ENCODE assay signal across 18 mouse cellular contexts in genomic region chr9:116342446-116343085, GRCm38 (mm10).
DNase-seq lines count a peak whose midpoint lies in the region; ATAC-seq lines count a peak whose summit lies in the region.
"Had no signal": no experiment of that assay in that cellular context is flagged by ENCODE, and none has a peak within 500 bp of the region (broad histone marks: within the 10 kb centered on the region; RNA-seq: fewer than 3 reads in every experiment).

No protein-coding gene starts in this region.

- WGBS in lung, embryonic 16.5 days = 43% methylated on average over 8 of the region's 8 CpGs
- 83% methylated on average over 8 of the region's 8 CpGs for WGBS in hindbrain, embryonic 13.5 days

- H3K9ac ChIP-seq in lung, embryonic 16.5 days (ENCODE audit: low read length) = no peak overlapping the region
- no peak overlapping the region for H3K9ac ChIP-seq in hindbrain, embryonic 13.5 days
- H3K9ac ChIP-seq: forebrain, embryonic 13.5 days; hindbrain, embryonic 15.5 days; midbrain, embryonic 12.5 days had no signal

- peak; percentile 62 for ATAC-seq in frontal cortex, adult (ENCODE audit: low TSS enrichment)
- ATAC-seq in lung, embryonic 16.5 days (ENCODE audit: low read depth) = 0 out of 2 replicates have a peak, but pooled peaks have one; percentile 49
- no peak for ATAC-seq in hindbrain, embryonic 13.5 days (ENCODE audit: low FRiP score)
- ATAC-seq: forebrain, embryonic 13.5 days; intestine, postnatal 0 days had no signal

- peak overlapping the region; percentile 25 for H3K27ac ChIP-seq in lung, embryonic 16.5 days (ENCODE audit: low read length)
- no peak overlapping the region for H3K27ac ChIP-seq in hindbrain, embryonic 13.5 days
- H3K27ac ChIP-seq: forebrain, embryonic 13.5 days; hindbrain, embryonic 15.5 days; midbrain, embryonic 12.5 days had no signal

- H3K4me1 ChIP-seq in lung, embryonic 16.5 days (replicated peaks; ENCODE audit: control insufficient read depth, insufficient read depth, low read length) = peaks cover 7% of the 10 kb centered on the region; the same call in 1 of the 2 replicates
- no peaks in the 10 kb centered on the region for H3K4me1 ChIP-seq in hindbrain, embryonic 13.5 days (replicated peaks)
- H3K4me1 ChIP-seq: forebrain, embryonic 13.5 days; hindbrain, embryonic 15.5 days; midbrain, embryonic 12.5 days had no signal

- H3K27me3 ChIP-seq in lung, embryonic 16.5 days (ENCODE audit: control insufficient read depth, insufficient read depth, low read depth, low read length) = peaks cover 3% of the 10 kb centered on the region; the same call in 1 of the 2 replicates
- H3K27me3 ChIP-seq in hindbrain, embryonic 13.5 days = no peaks in the 10 kb centered on the region
- H3K27me3 ChIP-seq: forebrain, embryonic 13.5 days; hindbrain, embryonic 15.5 days; midbrain, embryonic 12.5 days had no signal

- no peaks in the 10 kb centered on the region for H3K36me3 ChIP-seq in lung, embryonic 16.5 days (ENCODE audit: control insufficient read depth, insufficient read depth, low read length)
- no peaks in the 10 kb centered on the region for H3K36me3 ChIP-seq in hindbrain, embryonic 13.5 days
- H3K36me3 ChIP-seq: hindbrain, embryonic 15.5 days; midbrain, embryonic 12.5 days had no signal

- H3K9me3 ChIP-seq in lung, embryonic 16.5 days (ENCODE audit: control insufficient read depth, low read length) = 0 out of 2 replicates have a peak, but pooled peaks cover 2% of the 10 kb centered on the region
- H3K9me3 ChIP-seq in hindbrain, embryonic 13.5 days = no peaks in the 10 kb centered on the region
- H3K9me3 ChIP-seq: forebrain, embryonic 13.5 days; hindbrain, embryonic 15.5 days; midbrain, embryonic 12.5 days had no signal

- H3K4me2 ChIP-seq in lung, embryonic 16.5 days (ENCODE audit: low read depth, low read length) = no peak overlapping the region
- no peak overlapping the region for H3K4me2 ChIP-seq in hindbrain, embryonic 13.5 days
- H3K4me2 ChIP-seq: forebrain, embryonic 13.5 days; hindbrain, embryonic 15.5 days; midbrain, embryonic 12.5 days had no signal

- no peak for DNase-seq in frontal cortex, postnatal 14 days (ENCODE audit: low spot score in 2 of 2)
- peak; percentile 7 for DNase-seq in kidney, adult 18-20 months
- DNase-seq in kidney, postnatal 10 days = no peak
- DNase-seq in lung, postnatal 10 days = no peak
- DNase-seq in 3T3-L1 (ENCODE audit: low read depth, low spot score) = peak; percentile 77
- DNase-seq: B cell, adult 2 months; cerebellum, adult 9-10 months; embryo, embryonic 11 days; liver; lung, adult 2 months; thymus, adult 2 months had no signal

- no peak overlapping the region for H3K4me3 ChIP-seq in lung, embryonic 16.5 days (ENCODE audit: low read length)
- H3K4me3 ChIP-seq in hindbrain, embryonic 13.5 days = no peak overlapping the region
- H3K4me3 ChIP-seq: forebrain, embryonic 13.5 days; hindbrain, embryonic 15.5 days; midbrain, embryonic 12.5 days had no signal

Comparison
In these comparisons a context has a peak if more than half of its experiments do, and no peak if none do; other contexts are left out.
1. DNase-seq: peak in kidney, adult 18-20 months (single experiment) and 3T3-L1 (single experiment); none in frontal cortex, postnatal 14 days (0 of 2), kidney, postnatal 10 days (single experiment) and lung, postnatal 10 days (single experiment).